In genomic region chr17:43611586-43611985, GRCm38 (mm10) we compare ENCODE assay signal across 9 mouse cellular contexts. TPM values are rescaled to one million over a fixed set of nuclear protein-coding genes. Genes with fewer than 3 reads are reported as not detected.
DNase-seq lines count a peak whose midpoint lies in the region; ATAC-seq and TF ChIP-seq lines count a peak whose summit lies in the region.
"Had no signal": no experiment of that assay in that cellular context is flagged by ENCODE, and none has a peak within 500 bp of the region (broad histone marks: within the 10 kb centered on the region; RNA-seq: fewer than 3 reads in every experiment).

No protein-coding gene starts in this region.

- no peaks in the 10 kb centered on the region for H3K27me3 ChIP-seq in thymus, adult 2 months (ENCODE audit: control insufficient read depth, insufficient read depth, low read length)
- H3K27me3 ChIP-seq in intestine, embryonic 15.5 days (replicated peaks): no peaks in the 10 kb centered on the region
- no peaks in the 10 kb centered on the region for H3K27me3 ChIP-seq in limb, embryonic 14.5 days (ENCODE audit: control insufficient read depth, insufficient read depth, low read length)
- no peaks in the 10 kb centered on the region for H3K27me3 ChIP-seq in neural tube, embryonic 11.5 days (ENCODE audit: control insufficient read depth, insufficient read depth, low read length)
- H3K27me3 ChIP-seq: heart, embryonic 13.5 days had no signal

- H3K9me3 ChIP-seq in intestine, embryonic 15.5 days: no peaks in the 10 kb centered on the region
- H3K9me3 ChIP-seq in limb, embryonic 14.5 days (ENCODE audit: control insufficient read depth, low read length): no peaks in the 10 kb centered on the region
- H3K9me3 ChIP-seq in neural tube, embryonic 11.5 days (ENCODE audit: control insufficient read depth, low read length): no peaks in the 10 kb centered on the region
- H3K9me3 ChIP-seq: heart, embryonic 13.5 days had no signal

- no peak overlapping the region for H3K9ac ChIP-seq in intestine, embryonic 15.5 days
- no peak overlapping the region for H3K9ac ChIP-seq in limb, embryonic 14.5 days (ENCODE audit: low read depth, low read length, severe bottlenecking)
- no peak overlapping the region for H3K9ac ChIP-seq in neural tube, embryonic 11.5 days (ENCODE audit: low read length)
- H3K9ac ChIP-seq: heart, embryonic 13.5 days had no signal

- no peak for TF ChIP-seq CTCF in thymus, adult 2 months (IDR thresholded peaks at IDR 0.05; ENCODE audit: borderline replicate concordance, control insufficient read depth, extremely low read depth, insufficient read depth, low read length, poor library complexity)

- no peak overlapping the region for H3K4me2 ChIP-seq in intestine, embryonic 15.5 days (replicated peaks)
- no peak overlapping the region for H3K4me2 ChIP-seq in limb, embryonic 14.5 days (replicated peaks; ENCODE audit: low read depth, low read length, severe bottlenecking)
- no peak overlapping the region for H3K4me2 ChIP-seq in neural tube, embryonic 11.5 days (ENCODE audit: low read depth)
- H3K4me2 ChIP-seq: heart, embryonic 13.5 days had no signal

- H3K4me1 ChIP-seq in thymus, adult 2 months (replicated peaks; ENCODE audit: control insufficient read depth, insufficient read depth, low read length): no peaks in the 10 kb centered on the region
- H3K4me1 ChIP-seq in intestine, embryonic 15.5 days (replicated peaks): no peaks in the 10 kb centered on the region
- H3K4me1 ChIP-seq in limb, embryonic 14.5 days (ENCODE audit: control insufficient read depth, insufficient read depth, low read length): no peaks in the 10 kb centered on the region
- no peaks in the 10 kb centered on the region for H3K4me1 ChIP-seq in neural tube, embryonic 11.5 days (ENCODE audit: control insufficient read depth, insufficient read depth, low read length)
- H3K4me1 ChIP-seq: heart, embryonic 13.5 days had no signal

- DNase-seq in thymus, adult 2 months: peak; percentile 30
- DNase-seq in thymus, adult 18-20 months: no peak
- peak; percentile 62 for DNase-seq in brain, embryonic 18.5 days (ENCODE audit: low read depth, low spot score)
- DNase-seq in fibroblast of lung, adult 2 months (ENCODE audit: low read depth): peak; percentile 10
- DNase-seq in limb, embryonic 14.5 days (ENCODE audit: low spot score): peak; percentile 78
- DNase-seq in neural tube, embryonic 11.5 days (ENCODE audit: low spot score): peak; percentile 84

- TF ChIP-seq POLR2A in thymus, adult 2 months (IDR thresholded peaks at IDR 0.05; ENCODE audit: control insufficient read depth, extremely low read depth, insufficient read depth, low read length, poor library complexity): no peak
- no peak for TF ChIP-seq POLR2A in limb, embryonic 14.5 days (IDR thresholded peaks at IDR 0.05; ENCODE audit: borderline replicate concordance, extremely low read depth, insufficient read depth, insufficient read length)

- H3K27ac ChIP-seq in thymus, adult 2 months (ENCODE audit: control insufficient read depth, insufficient read depth, low read length): no peak overlapping the region
- no peak overlapping the region for H3K27ac ChIP-seq in intestine, embryonic 15.5 days
- H3K27ac ChIP-seq in limb, embryonic 14.5 days (replicated peaks; ENCODE audit: low read depth, low read length): no peak overlapping the region
- H3K27ac ChIP-seq in neural tube, embryonic 11.5 days (ENCODE audit: low read depth, low read length): no peak overlapping the region
- H3K27ac ChIP-seq: heart, embryonic 13.5 days had no signal

- H3K36me3 ChIP-seq in thymus, adult 2 months (ENCODE audit: control insufficient read depth, insufficient read depth, low read length): no peaks in the 10 kb centered on the region
- H3K36me3 ChIP-seq in intestine, embryonic 15.5 days: no peaks in the 10 kb centered on the region
- H3K36me3 ChIP-seq in limb, embryonic 14.5 days (ENCODE audit: control insufficient read depth, insufficient read depth, low read length): no peaks in the 10 kb centered on the region
- H3K36me3 ChIP-seq in neural tube, embryonic 11.5 days (ENCODE audit: control insufficient read depth, insufficient read depth, low read length): no peaks in the 10 kb centered on the region
- H3K36me3 ChIP-seq: heart, embryonic 13.5 days had no signal

- no peak overlapping the region for H3K4me3 ChIP-seq in thymus, adult 2 months (ENCODE audit: control insufficient read depth, insufficient read depth, low read length)
- no peak overlapping the region for H3K4me3 ChIP-seq in intestine, embryonic 15.5 days (replicated peaks)
- no peak overlapping the region for H3K4me3 ChIP-seq in limb, embryonic 14.5 days (replicated peaks; ENCODE audit: low read length)
- no peak overlapping the region for H3K4me3 ChIP-seq in neural tube, embryonic 11.5 days (ENCODE audit: low read depth, low read length)
- H3K4me3 ChIP-seq: heart, embryonic 13.5 days had no signal

- ATAC-seq in intestine, embryonic 15.5 days: peak; percentile 12; the same call in 1 of the 2 replicates
- no peak; the same call in 1 of the 2 replicates for ATAC-seq in limb, embryonic 14.5 days (ENCODE audit: low FRiP score, low read depth)
- ATAC-seq in neural tube, embryonic 11.5 days (ENCODE audit: insufficient read depth, low FRiP score, low TSS enrichment): no peak
- no peak for ATAC-seq in inflammation-experienced regulatory T-cells, adult 6 months

- 18% methylated on average over 7 of the region's 7 CpGs for WGBS in thymus, adult 2 months
- 19% methylated on average over 7 of the region's 7 CpGs for WGBS in intestine, embryonic 15.5 days
- 22% methylated on average over 7 of the region's 7 CpGs for WGBS in limb, embryonic 14.5 days
- WGBS in neural tube, embryonic 11.5 days: 32% methylated on average over 7 of the region's 7 CpGs

RNA-seq across cellular contexts. Expression of gene Tdrd6, which starts 18.5 kb away (rescaled TPM):
- 0.01 TPM in 1 of 2 replicates, not detected in the other for polyA plus RNA-seq in thymus, adult 2 months (2012; rRNA removed)
- polyA plus RNA-seq in intestine, embryonic 15.5 days (2015; fragmentation: Nextera tagmentation; extraction: Ambion mirVana): 0.46 and 0.73 TPM in 2 replicates
- polyA plus RNA-seq in limb, embryonic 14.5 days (2012; rRNA removed): 0.12 and 0.59 TPM in 2 replicates
- not detected in 2 replicates for polyA plus RNA-seq in limb, embryonic 14.5 days (2014; fragmentation: Nextera tagmentation; extraction: Ambion mirVana)
- polyA plus RNA-seq in neural tube, embryonic 11.5 days (2014; fragmentation: Nextera tagmentation; extraction: Ambion mirVana): 0.04 and 0.21 TPM in 2 replicates
- not detected for polyA plus RNA-seq in inflammation-experienced regulatory T-cells, adult 6 months (2017; shearing (Covaris generic))
- polyA plus RNA-seq: heart, embryonic 13.5 days had no signal

RNA-seq across cellular contexts. Expression of gene Pla2g7, which starts 43.7 kb away (rescaled TPM):
- polyA plus RNA-seq in thymus, adult 2 months (2012; rRNA removed): 6.7 and 9.0 TPM in 2 replicates
- polyA plus RNA-seq in intestine, embryonic 15.5 days (2015; fragmentation: Nextera tagmentation; extraction: Ambion mirVana): 12.0 and 12.7 TPM in 2 replicates
- 4.2 and 5.5 TPM in 2 replicates for polyA plus RNA-seq in limb, embryonic 14.5 days (2012; rRNA removed)
- polyA plus RNA-seq in limb, embryonic 14.5 days (2014; fragmentation: Nextera tagmentation; extraction: Ambion mirVana): 9.3 and 11.3 TPM in 2 replicates
- 6.6 and 7.9 TPM in 2 replicates for polyA plus RNA-seq in neural tube, embryonic 11.5 days (2014; fragmentation: Nextera tagmentation; extraction: Ambion mirVana)
- polyA plus RNA-seq in inflammation-experienced regulatory T-cells, adult 6 months (2017; shearing (Covaris generic)): 1 to 10 TPM in 1 of 3 experiments, under 1 TPM in 1, not detected in 1; 0.34 to 1.2 TPM

RNA-seq across cellular contexts. Expression of gene Slc25a27, which starts 55.4 kb away (rescaled TPM):
- polyA plus RNA-seq in thymus, adult 2 months (2012; rRNA removed): 8.7 and 9.7 TPM in 2 replicates
- polyA plus RNA-seq in intestine, embryonic 15.5 days (2015; fragmentation: Nextera tagmentation; extraction: Ambion mirVana): 12.1 and 13.7 TPM in 2 replicates
- polyA plus RNA-seq in limb, embryonic 14.5 days (2012; rRNA removed): 28.1 and 28.6 TPM in 2 replicates
- 21.4 and 25.9 TPM in 2 replicates for polyA plus RNA-seq in limb, embryonic 14.5 days (2014; fragmentation: Nextera tagmentation; extraction: Ambion mirVana)
- polyA plus RNA-seq in neural tube, embryonic 11.5 days (2014; fragmentation: Nextera tagmentation; extraction: Ambion mirVana): 29.5 and 31.0 TPM in 2 replicates
- 1 to 10 TPM; 1.6 to 3.6 (median 2.8) TPM for polyA plus RNA-seq in inflammation-experienced regulatory T-cells, adult 6 months (2017; shearing (Covaris generic))

RNA-seq across cellular contexts. Expression of gene Cyp39a1, which starts 55.6 kb away (rescaled TPM):
- 0.20 and 0.35 TPM in 2 replicates for polyA plus RNA-seq in thymus, adult 2 months (2012; rRNA removed)
- 16.5 and 18.7 TPM in 2 replicates for polyA plus RNA-seq in intestine, embryonic 15.5 days (2015; fragmentation: Nextera tagmentation; extraction: Ambion mirVana)
- polyA plus RNA-seq in limb, embryonic 14.5 days (2012; rRNA removed): 6.0 and 7.0 TPM in 2 replicates
- polyA plus RNA-seq in limb, embryonic 14.5 days (2014; fragmentation: Nextera tagmentation; extraction: Ambion mirVana): 20.0 and 21.6 TPM in 2 replicates
- 24.8 and 25.2 TPM in 2 replicates for polyA plus RNA-seq in neural tube, embryonic 11.5 days (2014; fragmentation: Nextera tagmentation; extraction: Ambion mirVana)
- 1 to 10 TPM in 2 of 3 experiments, under 1 TPM in 1; 0.71 to 1.4 (median 1.2) TPM for polyA plus RNA-seq in inflammation-experienced regulatory T-cells, adult 6 months (2017; shearing (Covaris generic))

Comparison
In these comparisons a context has a peak if more than half of its experiments do, and no peak if none do; other contexts are left out.
1. DNase-seq: peak in thymus, adult 2 months (single experiment), brain, embryonic 18.5 days (single experiment), fibroblast of lung, adult 2 months (single experiment), limb, embryonic 14.5 days (single experiment) and neural tube, embryonic 11.5 days (single experiment); none in thymus, adult 18-20 months (0 of 2).